8 mouse cellular contexts compared by ENCODE assay signal in genomic region chr4:84884111-84884538, GRCm38 (mm10). TPM values are rescaled to one million over a fixed set of nuclear protein-coding genes. Genes with fewer than 3 reads are reported as not detected.
DNase-seq lines count a peak whose midpoint lies in the region; ATAC-seq and TF ChIP-seq lines count a peak whose summit lies in the region.

TSS of gene Cntln (plus strand) at chr4:84884309.

- intact Hi-C loops in heart, postnatal 25 days (cut with DNase I) = no loop called here

- no peaks in the 10 kb centered on the region for H3K4me1 ChIP-seq in ES-Bruce4 (ENCODE audit: control insufficient read depth, insufficient read depth, low read length)
- H3K4me1 ChIP-seq in forebrain, embryonic 15.5 days = peaks cover 9% of the 10 kb centered on the region; the same call in 1 of the 2 replicates
- H3K4me1 ChIP-seq in liver, postnatal 0 days (ENCODE audit: insufficient read depth) = peaks cover 7% of the 10 kb centered on the region
- peaks cover 17% of the 10 kb centered on the region for H3K4me1 ChIP-seq in neural tube, embryonic 13.5 days (replicated peaks)

- TF ChIP-seq POLR2A in ES-Bruce4 (IDR thresholded peaks at IDR 0.05; ENCODE audit: insufficient read depth, low read length) = no peak

- ATAC-seq in forebrain, embryonic 15.5 days (replicated peaks) = peak; percentile 98
- peak; percentile 92 for ATAC-seq in liver, postnatal 0 days
- ATAC-seq in neural tube, embryonic 13.5 days (ENCODE audit: low read depth) = peak; percentile 97

- no peaks in the 10 kb centered on the region for H3K9me3 ChIP-seq in ES-Bruce4 (replicated peaks; ENCODE audit: control insufficient read depth, insufficient read depth, low read length, poor library complexity, severe bottlenecking)
- no peaks in the 10 kb centered on the region for H3K9me3 ChIP-seq in forebrain, embryonic 15.5 days
- H3K9me3 ChIP-seq in liver, postnatal 0 days (ENCODE audit: low read length) = no peaks in the 10 kb centered on the region
- no peaks in the 10 kb centered on the region for H3K9me3 ChIP-seq in neural tube, embryonic 13.5 days

- peak within 1 kb of the TSS; percentile 85 for H3K9ac ChIP-seq in ES-Bruce4 (ENCODE audit: low read depth, poor library complexity, severe bottlenecking)
- H3K9ac ChIP-seq in forebrain, embryonic 15.5 days (replicated peaks) = peak within 1 kb of the TSS; percentile 93
- H3K9ac ChIP-seq in liver, postnatal 0 days (replicated peaks) = peak within 1 kb of the TSS; percentile 87
- peak within 1 kb of the TSS; percentile 94 for H3K9ac ChIP-seq in neural tube, embryonic 13.5 days

- WGBS in forebrain, embryonic 15.5 days = under 1% methylated on average over 43 of the region's 50 CpGs
- 2% methylated on average over 41 of the region's 50 CpGs for WGBS in liver, postnatal 0 days (ENCODE audit: insufficient replicate concordance)
- WGBS in neural tube, embryonic 13.5 days = under 1% methylated on average over 49 of the region's 50 CpGs

- no peaks in the 10 kb centered on the region for H3K36me3 ChIP-seq in ES-Bruce4 (ENCODE audit: control insufficient read depth, insufficient read depth, low read length, poor library complexity, severe bottlenecking)
- H3K36me3 ChIP-seq in forebrain, embryonic 15.5 days = no peaks in the 10 kb centered on the region
- no peaks in the 10 kb centered on the region for H3K36me3 ChIP-seq in liver, postnatal 0 days (replicated peaks; ENCODE audit: insufficient read depth, low read length)
- no peaks in the 10 kb centered on the region for H3K36me3 ChIP-seq in neural tube, embryonic 13.5 days

- H3K4me3 ChIP-seq in ES-Bruce4 (ENCODE audit: low read depth, low read length) = peak within 1 kb of the TSS; percentile 52
- H3K4me3 ChIP-seq in forebrain, embryonic 15.5 days = peak within 1 kb of the TSS; percentile 85
- peak within 1 kb of the TSS; percentile 86 for H3K4me3 ChIP-seq in liver, postnatal 0 days (ENCODE audit: low read depth, low read length)
- peak within 1 kb of the TSS; percentile 81 for H3K4me3 ChIP-seq in neural tube, embryonic 13.5 days

- DNase-seq in cerebellum, adult 11-12 months = peak; percentile 97
- peak; percentile 95 for DNase-seq in heart, postnatal 25 days (ENCODE audit: low spot score)
- DNase-seq in layer of hippocampus, adult 11-12 months (ENCODE audit: low spot score) = peak; percentile 89
- DNase-seq in liver, postnatal 0 days = peak; percentile 89
- peak; percentile 74 for DNase-seq in telencephalon, adult 2 months (ENCODE audit: low read depth, low spot score)

- H3K4me2 ChIP-seq in forebrain, embryonic 15.5 days (replicated peaks) = peak within 1 kb of the TSS; percentile 82
- peak within 1 kb of the TSS; percentile 95 for H3K4me2 ChIP-seq in liver, postnatal 0 days (ENCODE audit: low read depth, low read length)
- peak within 1 kb of the TSS; percentile 81 for H3K4me2 ChIP-seq in neural tube, embryonic 13.5 days

- peaks cover 9% of the 10 kb centered on the region for H3K27me3 ChIP-seq in ES-Bruce4 (ENCODE audit: control insufficient read depth, insufficient read depth, low read length, poor library complexity, severe bottlenecking)
- H3K27me3 ChIP-seq in forebrain, embryonic 15.5 days = no peaks in the 10 kb centered on the region
- no peaks in the 10 kb centered on the region for H3K27me3 ChIP-seq in liver, postnatal 0 days (ENCODE audit: insufficient read depth, low read length)
- H3K27me3 ChIP-seq in neural tube, embryonic 13.5 days = no peaks in the 10 kb centered on the region

- no peak for TF ChIP-seq EP300 in ES-Bruce4 (IDR thresholded peaks at IDR 0.05; ENCODE audit: insufficient read depth, low read depth, low read length)
- no peak for TF ChIP-seq EP300 in liver, postnatal 0 days (IDR thresholded peaks at IDR 0.05; ENCODE audit: low read depth)

- no peak for TF ChIP-seq CTCF in ES-Bruce4 (IDR thresholded peaks at IDR 0.05; ENCODE audit: low read depth, low read length)
- no peak for TF ChIP-seq CTCF in liver, postnatal 0 days (IDR thresholded peaks at IDR 0.05; ENCODE audit: low read depth)

- no peak within 1 kb of the TSS for H3K27ac ChIP-seq in ES-Bruce4 (ENCODE audit: insufficient read depth, low read length)
- H3K27ac ChIP-seq in forebrain, embryonic 15.5 days (replicated peaks) = peak within 1 kb of the TSS; percentile 85
- peak within 1 kb of the TSS; percentile 83 for H3K27ac ChIP-seq in liver, postnatal 0 days (ENCODE audit: low read depth)
- peak within 1 kb of the TSS; percentile 95 for H3K27ac ChIP-seq in neural tube, embryonic 13.5 days (replicated peaks)

RNA-seq across cellular contexts. Expression of gene Cntln, which starts in this region (rescaled TPM):
- 2.0 and 2.1 TPM in 2 replicates for polyA plus RNA-seq in ES-Bruce4 (2011; ENCODE audit: insufficient read depth, insufficient read length, low read depth, missing spikeins)
- 6.7 and 6.8 TPM in 2 replicates for polyA plus RNA-seq in forebrain, embryonic 15.5 days (2015; fragmentation: Nextera tagmentation; extraction: Ambion mirVana)
- total RNA-seq in heart, postnatal 25 days (2021) = 1 to 10 TPM; 2.2 to 3.0 TPM
- polyA plus RNA-seq in liver, postnatal 0 days (2015; fragmentation: Nextera tagmentation; extraction: Ambion mirVana) = 2.0 and 2.6 TPM in 2 replicates
- 7.2 and 7.7 TPM in 2 replicates for polyA plus RNA-seq in neural tube, embryonic 13.5 days (2015; fragmentation: Nextera tagmentation; extraction: Ambion mirVana)
